Mouse (Mus musculus) frontal cortex, postnatal 14 days (tissue): ENCODE measurements at regions not wholly inside any gene's neighbourhood (a gene's known extent, or its start where the extent isn't known, plus 50 kb on each side); places are given as distances from the start of the nearest gene placed in this dataset.

Source experiments
- DNase-seq, 2 experiments: peaks; one replicate each; pipeline ENCODE4 v3.0.0; 2022; ENCODE audit warnings: low spot score in 2 of 2

DNA sequence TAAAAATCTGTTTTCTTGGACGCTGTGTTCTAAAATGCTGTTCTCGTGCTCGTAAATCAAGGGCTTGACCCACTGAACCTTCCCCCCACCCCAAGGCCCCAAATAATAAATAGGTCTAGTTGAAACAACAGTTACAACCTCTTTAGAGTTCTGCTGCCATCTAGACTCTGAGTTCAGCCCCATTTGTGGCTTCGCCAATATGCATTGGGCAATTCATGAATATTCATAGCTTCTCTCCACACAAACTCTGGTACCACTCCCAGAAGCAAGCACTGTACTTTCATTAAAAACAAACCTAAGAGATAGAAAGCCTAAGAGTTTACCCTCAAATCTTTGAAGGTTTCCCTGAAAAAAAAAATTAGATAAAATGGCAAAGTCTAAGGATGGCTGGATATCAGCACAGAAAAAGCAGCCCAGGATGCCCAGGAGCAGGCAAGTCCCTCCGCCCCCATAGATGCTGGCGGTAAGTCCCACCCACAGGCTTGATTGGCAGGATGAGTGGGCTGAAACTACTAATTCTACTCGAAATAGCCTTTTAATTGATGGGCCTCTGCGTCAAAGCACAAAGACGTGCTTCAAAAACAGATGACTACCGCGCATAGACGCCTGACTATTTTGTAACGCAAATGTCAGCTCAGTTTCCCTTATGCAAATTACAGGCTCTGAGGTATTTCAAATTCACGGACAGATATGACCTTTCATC is 106.0 kb upstream of the Sh3bp4 start:
- DNase-seq = peak in 1 of 2 experiments; percentile 10

DNA sequence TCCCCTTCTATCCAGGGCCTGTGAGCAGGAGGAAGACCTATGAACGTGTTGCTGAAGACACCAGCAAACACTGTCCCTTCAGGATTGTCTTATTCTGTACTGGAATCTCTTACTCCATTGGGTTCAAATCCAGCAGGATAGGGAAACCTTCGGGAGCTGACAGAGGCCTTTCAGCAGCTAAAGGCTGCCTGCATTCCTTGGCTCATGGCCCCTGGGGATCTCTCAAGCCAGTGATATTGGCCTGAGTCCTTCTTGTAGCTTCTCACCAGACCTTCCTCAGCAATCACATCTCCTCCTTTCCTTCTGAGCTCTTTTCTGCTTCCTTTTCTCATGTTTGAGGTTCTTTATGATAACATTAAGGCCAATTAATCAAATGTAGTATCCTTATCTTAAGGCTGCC is 103.8 kb upstream of the Sh3bp4 start:
- DNase-seq = no peak

DNA sequence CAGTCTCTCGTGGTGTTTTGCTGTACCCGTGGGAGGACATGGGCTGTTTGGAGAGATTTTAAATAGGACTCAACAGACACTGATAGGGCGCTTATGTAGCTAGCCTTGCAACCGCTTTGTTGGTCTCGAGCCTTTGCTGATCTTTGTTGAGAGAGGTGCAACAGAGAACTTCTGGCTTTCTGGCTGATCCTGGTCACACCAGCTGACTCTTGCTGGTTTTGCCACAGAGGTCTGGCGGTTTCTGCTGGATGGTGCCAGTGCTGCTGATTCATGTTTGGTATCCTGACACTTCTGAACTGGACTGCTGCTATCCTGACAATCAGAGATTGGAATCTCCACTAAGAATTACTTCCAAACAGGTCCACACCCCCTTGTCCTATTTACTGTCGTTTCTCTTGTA is 102.1 kb upstream of the Sh3bp4 start:
- DNase-seq = no peak

DNA sequence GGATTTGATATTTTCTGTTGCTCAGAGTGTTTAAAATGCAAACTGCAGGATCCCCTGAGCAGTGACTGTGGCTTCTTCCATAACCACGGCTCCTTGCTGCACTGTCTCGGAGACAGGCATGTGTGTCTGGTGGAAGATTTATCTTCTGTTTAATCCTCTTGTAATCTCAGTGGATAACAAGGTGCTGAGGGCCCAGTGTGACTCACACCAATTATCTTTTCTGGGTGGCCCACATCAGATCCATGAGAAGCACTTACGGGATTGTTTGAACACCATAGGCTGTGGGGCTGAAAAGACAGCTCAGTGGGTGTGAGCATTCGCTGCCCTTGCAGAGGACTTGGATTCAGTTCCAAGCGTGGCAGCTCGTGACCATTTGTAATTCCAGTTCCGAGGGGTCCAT is 101.2 kb upstream of the Sh3bp4 start:
- no peak for DNase-seq

DNA sequence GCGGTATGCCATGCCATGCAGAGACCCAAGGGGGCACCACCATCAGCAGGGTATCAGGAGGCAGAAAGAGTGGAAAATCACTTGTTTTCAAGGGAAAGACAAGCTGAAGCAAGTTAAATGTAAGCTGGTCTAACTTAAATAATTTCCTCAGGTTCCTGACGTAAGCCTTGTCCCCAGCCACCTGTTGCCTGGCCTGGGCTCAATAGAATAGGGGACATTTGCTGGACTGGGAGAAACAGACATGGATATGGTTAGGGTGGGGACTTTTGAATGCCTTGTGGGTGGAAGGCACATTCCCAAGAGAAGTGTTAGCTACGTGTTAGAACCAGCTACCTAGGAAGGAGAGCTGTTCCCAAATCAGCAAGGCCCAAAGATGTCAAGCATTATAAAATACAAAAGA is 100.6 kb upstream of the Sh3bp4 start:
- no peak for DNase-seq

DNA sequence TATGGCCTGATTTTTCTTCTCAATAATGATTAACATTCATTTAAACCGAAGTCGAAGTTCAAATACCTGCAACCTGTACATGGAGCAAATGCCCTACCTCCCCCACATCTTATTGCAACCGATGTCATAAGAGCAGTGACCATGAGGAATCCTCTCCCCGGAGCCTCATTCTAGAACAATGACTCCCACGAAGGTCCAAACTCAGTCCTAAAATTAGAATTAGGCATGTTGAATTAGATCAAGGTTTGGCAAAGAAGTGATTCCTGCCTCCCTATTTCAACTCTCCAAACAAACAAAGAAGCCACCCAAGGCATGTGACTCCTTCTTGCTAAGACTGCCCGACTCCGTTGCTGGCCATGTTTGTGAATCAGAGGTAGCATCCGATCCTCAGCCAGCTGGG is 94.1 kb upstream of the Sh3bp4 start:
- DNase-seq = no peak

DNA sequence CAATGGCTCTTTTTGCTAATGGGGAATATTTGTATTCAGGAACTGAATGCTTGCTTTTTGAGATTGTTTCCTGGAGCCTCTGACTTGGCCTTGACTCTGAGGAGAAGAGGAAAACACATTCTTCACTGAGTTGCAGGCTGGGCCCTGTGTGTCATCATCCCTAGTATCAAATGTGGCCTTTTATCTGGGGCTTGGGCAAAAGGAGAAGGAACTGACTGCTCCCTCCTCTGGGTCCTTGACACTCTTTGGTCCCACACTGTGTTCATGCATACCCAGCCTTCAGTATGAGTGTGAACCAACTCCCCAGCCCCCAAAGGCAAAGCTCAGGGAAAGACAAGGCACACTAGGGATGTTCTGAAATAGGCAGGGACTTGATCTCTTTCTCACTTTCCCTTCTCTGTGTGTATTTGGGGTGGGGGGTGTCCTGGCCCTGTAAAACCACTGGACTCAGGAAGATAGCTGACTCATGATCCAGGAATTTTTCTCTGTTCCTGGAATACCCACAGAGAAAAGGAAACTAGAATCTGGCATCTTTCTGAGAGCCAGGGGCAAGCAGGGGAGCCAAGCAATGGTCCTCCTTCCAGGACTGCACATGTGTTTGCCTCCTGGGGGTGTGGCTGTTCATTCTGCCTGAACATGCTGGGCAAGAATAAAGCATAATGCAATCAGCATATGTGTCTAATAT is 82.1 kb upstream of the Sh3bp4 start:
- DNase-seq = no peak

DNA sequence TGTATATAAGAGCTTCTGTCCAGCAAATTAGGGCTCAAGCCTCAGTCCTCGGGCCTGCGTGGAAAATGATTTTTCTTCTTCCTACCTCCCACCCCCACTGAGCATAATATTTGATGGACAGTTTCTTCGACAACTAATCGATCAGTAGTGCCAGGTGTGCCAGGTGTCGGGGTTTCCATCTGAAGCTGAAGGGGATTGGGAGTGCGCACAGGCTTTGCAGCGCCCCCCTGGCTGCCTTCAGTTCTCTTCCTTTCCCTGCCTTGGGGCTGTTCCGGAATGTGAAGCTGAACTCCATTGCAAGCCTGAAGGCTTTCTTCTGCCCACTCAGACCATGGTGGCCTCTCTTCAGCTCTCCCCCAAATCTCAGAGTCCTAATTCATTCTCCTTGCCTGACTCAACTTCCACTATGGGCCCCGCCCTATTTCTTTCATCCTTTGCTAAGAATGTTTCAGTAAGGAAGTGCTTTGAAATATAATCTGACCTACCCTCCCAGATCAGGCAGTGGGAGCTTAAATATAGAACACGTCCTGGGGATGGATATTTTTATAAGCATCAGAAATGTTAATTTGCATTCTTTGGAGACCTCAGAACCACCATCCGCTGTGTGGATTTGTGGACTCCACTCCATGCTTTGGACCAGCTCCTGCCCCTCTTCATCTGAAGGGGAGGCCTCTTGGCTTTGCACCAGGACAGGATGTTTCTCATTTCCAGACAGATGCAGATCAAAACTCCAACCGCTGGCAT is 75.5 kb upstream of the Sh3bp4 start:
- DNase-seq = no peak

DNA sequence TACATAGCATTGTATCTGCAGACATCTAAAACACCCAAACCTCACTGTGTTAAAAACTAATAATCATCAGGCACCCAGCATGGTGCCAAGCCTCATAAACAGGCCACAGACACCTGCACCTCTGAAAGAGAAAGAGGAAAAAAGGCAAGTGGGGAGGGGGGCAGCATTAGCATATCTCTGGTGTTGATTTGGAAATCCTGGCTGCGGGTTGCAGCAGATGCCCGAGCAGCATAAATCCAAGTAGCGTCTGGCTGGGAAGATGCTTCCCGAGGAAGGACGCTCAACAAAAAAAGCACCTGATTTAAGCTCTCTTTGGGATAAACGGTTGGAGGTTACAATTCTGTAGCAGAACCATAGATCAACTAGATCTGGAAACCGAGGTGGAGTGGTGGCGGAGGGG is 74.3 kb upstream of the Sh3bp4 start:
- no peak for DNase-seq

DNA sequence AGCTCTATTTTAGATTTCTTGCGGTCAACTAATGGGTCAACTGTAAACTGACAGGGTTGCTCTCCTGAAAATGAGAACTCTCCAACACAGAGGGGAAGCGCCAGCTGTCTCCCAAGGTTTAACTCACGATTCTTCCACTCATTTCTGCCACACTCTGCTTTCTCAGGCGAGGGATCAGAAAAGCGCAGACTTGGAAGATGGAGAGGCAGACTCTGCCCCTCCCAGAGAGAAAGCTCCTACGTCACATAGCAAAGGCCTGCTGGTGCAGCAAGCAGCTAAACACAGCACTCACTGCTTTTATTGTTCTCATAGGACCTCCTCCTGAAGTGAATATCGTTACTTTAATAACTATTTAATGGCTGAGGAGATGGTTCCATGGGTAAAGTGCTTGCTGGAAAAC is 73.6 kb upstream of the Sh3bp4 start:
- DNase-seq = no peak

DNA sequence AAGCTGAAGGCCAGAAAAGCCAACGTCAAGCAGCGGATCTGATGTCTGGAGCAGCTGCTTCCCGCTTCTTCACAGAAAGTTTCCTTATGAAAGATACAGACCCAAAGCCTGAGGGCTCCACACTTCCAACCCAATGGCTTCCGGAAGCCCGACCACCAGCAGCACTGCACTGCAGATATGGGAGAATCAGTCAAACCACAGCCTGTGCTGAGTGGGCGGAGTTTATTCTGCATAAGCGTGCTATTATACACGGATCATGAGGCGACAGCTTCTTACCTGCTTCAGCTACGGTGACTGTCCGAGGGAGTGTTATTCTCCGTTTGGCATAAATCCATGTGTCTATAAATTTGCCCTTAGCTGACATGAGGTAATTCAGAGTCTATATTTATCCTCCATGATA is 72.4 kb upstream of the Sh3bp4 start:
- no peak for DNase-seq

DNA sequence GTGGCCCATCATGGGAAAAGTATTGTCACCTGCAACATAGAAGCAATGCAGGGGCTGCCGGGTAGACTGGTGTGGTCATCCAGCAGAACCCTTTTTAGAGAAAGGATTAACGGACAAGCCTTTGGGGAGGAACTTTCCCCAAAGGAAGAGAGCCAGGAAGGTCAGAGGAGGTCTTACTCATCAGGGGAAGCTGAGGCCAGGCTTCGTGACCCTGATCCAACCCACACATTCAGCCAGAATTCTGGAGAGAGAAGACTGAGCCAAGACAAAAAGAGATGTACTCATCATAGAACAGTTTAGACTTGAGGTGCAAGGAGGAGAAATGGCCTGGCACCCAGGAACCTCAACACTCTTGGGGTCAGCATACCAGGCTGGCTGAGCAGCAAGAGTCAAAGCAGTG is 67.9 kb upstream of the Sh3bp4 start:
- DNase-seq = no peak

DNA sequence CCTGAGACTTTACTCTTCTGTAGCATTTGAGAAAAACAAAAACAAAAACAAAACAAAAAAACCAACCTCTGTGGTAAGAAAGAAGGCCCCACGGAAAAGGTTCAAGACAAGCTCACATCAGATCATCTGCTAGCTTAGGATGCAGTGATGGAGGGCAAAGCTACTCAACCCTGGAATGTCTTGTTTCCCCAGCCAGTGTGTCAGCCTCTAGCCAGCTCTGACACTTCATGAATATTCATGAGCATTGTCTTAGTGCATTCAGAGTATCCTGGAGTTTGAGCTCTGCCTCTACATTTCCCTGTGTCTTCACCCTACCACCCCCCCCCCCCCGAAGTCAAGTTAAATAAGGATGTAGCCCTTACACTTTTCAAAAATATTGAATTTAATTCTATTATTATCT is 66.5 kb upstream of the Sh3bp4 start:
- DNase-seq = no peak

DNA sequence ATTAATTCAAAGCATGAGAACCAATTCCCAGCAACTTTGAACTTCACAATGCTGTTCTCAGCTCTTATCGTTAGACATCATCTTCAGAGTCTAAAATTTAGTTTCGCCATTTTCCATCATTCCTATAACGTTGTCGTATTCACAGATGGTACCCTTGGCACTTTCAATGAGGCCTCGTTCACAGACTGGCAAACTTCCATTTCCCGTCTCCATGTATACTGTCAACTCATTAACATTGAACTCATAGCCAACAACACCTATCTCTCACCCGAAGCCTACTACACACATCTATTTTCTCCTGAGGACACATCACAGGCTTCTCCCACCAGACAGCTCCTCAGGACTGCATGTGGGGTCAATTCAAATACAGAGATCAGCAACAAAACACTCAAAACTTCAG is 62.7 kb upstream of the Sh3bp4 start:
- no peak for DNase-seq

DNA sequence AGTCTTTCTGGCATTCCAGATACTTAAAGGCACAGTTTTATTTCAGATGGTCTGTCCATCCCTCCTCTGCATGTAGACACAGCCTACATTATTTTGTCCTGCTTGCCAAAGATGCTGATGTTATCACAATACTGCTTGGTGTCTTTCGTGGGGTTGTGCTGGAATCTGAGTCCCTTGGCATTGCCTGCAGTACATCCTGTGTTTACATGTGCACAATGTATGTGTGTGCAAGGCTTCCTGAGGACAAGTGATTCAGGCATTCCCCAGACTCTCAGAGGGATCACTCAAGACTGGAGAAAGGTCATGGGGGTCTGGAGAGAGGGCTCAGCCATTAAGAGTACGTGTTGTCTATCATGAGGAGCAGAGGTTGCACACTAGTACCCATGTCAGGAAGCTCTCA is 60.0 kb upstream of the Sh3bp4 start:
- no peak for DNase-seq

DNA sequence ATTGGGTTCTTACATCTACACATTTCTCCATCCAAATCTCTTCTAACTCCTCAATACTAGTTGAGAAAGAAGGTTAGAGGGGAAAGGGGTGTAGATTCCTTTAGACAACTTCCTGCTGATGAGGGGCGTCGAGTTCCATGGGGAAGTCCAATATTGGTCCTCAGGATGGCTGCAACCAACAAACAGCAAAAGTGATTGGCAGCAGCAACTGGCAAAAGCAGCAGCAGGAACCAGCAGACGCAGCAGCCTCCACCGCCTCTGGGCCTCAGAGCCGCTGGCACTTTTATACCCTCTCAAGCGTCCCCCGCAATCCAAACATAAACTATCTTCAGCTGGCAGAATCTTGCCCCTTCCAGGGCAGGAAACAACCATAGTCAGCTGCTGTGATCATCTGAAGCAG is 58.8 kb upstream of the Sh3bp4 start:
- DNase-seq = no peak

DNA sequence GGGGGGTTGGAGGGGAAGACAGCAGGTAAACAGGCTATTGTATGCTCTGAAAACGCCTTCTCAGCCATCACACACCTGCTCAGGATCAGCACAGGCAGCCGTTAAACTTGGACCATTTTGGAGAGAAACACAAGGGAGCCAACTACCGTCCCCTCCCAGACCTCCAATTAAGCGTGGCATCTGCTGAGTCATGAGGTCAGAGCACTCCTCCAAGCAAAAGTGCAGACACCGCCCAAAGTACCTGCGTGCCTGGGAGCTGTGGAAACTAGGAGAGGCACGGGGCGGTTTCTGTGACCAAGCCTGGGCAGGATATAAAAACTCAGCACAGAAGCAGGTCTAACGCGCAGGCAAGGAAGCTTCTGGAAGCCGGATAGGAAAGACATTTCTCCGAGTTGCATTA is 54.8 kb upstream of the Sh3bp4 start:
- DNase-seq = no peak

DNA sequence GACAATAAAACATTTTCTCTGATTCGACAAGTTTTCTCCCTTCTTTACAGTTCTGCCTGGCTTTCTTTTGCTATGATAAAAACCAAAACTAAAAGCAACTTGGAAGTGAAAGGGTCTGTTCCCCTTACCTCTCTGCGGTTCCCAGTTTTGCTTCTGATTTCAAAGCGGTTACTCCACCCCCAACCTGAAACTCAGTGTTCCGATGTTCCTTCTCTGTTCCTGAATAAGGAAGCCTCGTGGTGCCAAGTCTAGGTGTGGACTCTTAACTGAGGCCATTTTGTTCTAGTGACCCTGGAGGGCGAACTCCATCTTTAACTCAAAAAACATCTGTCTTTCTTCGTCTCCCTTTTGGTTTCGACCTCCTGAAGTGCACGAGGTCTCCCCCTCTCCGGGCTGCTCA is 54.4 kb upstream of the Sh3bp4 start:
- no peak for DNase-seq

DNA sequence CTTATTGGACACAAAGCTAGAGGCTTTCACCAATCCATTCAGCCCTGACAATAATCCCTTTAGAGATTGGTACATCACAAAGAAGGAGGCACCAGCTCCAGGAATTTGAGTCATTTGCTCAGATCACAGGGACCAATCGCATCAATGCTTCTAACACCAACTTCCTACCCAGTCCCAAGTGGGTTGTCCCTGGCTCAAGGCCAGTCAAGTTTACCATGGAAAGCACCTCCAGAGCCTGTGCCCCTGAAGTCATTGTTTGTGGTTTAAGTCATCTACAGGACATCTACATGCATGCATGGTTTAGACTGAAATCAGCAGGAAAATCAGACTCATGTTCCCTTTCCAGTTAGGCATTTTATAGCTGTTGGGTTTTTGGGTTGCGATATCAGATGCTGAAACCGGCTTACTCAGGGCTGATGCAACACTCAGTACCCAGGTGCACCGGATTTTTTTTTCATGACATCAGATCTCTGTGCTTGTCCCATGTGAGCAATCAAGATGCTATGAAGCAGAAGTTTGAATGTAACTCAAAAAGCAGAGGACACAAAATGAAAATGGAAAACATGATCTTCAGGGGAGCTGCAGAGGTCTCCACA is 50.3 kb upstream of the Sh3bp4 start:
- no peak for DNase-seq
